ENCODE assay signal across 31 mouse cellular contexts in genomic region chr1:162472949-162473348, GRCm38 (mm10). TPM values are rescaled to one million over a fixed set of nuclear protein-coding genes. Genes with fewer than 3 reads are reported as not detected.
"Had no signal": no experiment of that assay in that cellular context is flagged by ENCODE, and none has a peak within 500 bp of the region (broad histone marks: within the 10 kb centered on the region; RNA-seq: fewer than 3 reads in every experiment).

No protein-coding gene starts in this region.

- H3K9ac ChIP-seq: heart, embryonic 12.5 days; heart, embryonic 13.5 days; heart, embryonic 15.5 days; hindbrain, embryonic 12.5 days; hindbrain, embryonic 13.5 days; hindbrain, embryonic 14.5 days; hindbrain, embryonic 15.5 days; intestine, embryonic 15.5 days; kidney, embryonic 15.5 days had no signal

- H3K36me3 ChIP-seq: heart, embryonic 12.5 days; heart, embryonic 13.5 days; heart, embryonic 15.5 days; hindbrain, embryonic 10.5 days; hindbrain, embryonic 12.5 days; hindbrain, embryonic 13.5 days; hindbrain, embryonic 15.5 days; intestine, embryonic 15.5 days; kidney, embryonic 15.5 days had no signal

- H3K27ac ChIP-seq: heart, embryonic 13.5 days; heart, embryonic 15.5 days; hindbrain, embryonic 10.5 days; hindbrain, embryonic 12.5 days; hindbrain, embryonic 13.5 days; hindbrain, embryonic 14.5 days; hindbrain, embryonic 15.5 days; hindbrain, postnatal 0 days; intestine, embryonic 15.5 days; kidney, embryonic 15.5 days; kidney, postnatal 0 days; layer of hippocampus, adult 2 months; left cerebral cortex, adult 2 months had no signal

- H3K27me3 ChIP-seq: hindbrain, embryonic 13.5 days; hindbrain, embryonic 15.5 days had no signal

- H3K4me2 ChIP-seq: heart, embryonic 12.5 days; heart, embryonic 13.5 days; heart, embryonic 15.5 days; hindbrain, embryonic 12.5 days; hindbrain, embryonic 13.5 days; hindbrain, embryonic 14.5 days; hindbrain, embryonic 15.5 days; intestine, embryonic 15.5 days; kidney, embryonic 15.5 days had no signal

- H3K4me3 ChIP-seq: heart, embryonic 12.5 days; heart, embryonic 13.5 days; heart, embryonic 15.5 days; hindbrain, embryonic 10.5 days; hindbrain, embryonic 12.5 days; hindbrain, embryonic 13.5 days; hindbrain, embryonic 15.5 days; intestine, embryonic 15.5 days; kidney, embryonic 15.5 days; layer of hippocampus, adult 2 months; left cerebral cortex, adult 2 months had no signal

- DNase-seq: heart, postnatal 10 days; heart, postnatal 14 days; heart, postnatal 36 days; heart, postnatal 4 days; kidney, adult 11 months; kidney, adult 18-20 months; kidney, adult 2 months; kidney, adult 8-10 months; kidney, adult 9 months; kidney, postnatal 10 days; kidney, postnatal 14 days; kidney, postnatal 25 days; kidney, postnatal 36 days; kidney, postnatal 4 days; layer of hippocampus, adult 9-11 months; layer of hippocampus, postnatal 36 days had no signal

- H3K9me3 ChIP-seq: heart, embryonic 12.5 days; heart, embryonic 13.5 days; heart, embryonic 15.5 days; hindbrain, embryonic 10.5 days; hindbrain, embryonic 12.5 days; hindbrain, embryonic 13.5 days; hindbrain, embryonic 15.5 days; intestine, embryonic 15.5 days; kidney, embryonic 15.5 days had no signal

RNA-seq across cellular contexts. Expression of gene Dnm3, which starts 4.9 kb away (rescaled TPM):
- total RNA-seq: hematopoietic stem cell, adult 5-6 weeks had no signal
